Mouse (Mus musculus) ovary, postnatal 14 days (tissue): ENCODE measurements at regions not wholly inside any gene's neighbourhood (a gene's known extent, or its start where the extent isn't known, plus 50 kb on each side); places are given as distances from the start of the nearest gene placed in this dataset.
A peak's percentile ranks its signal among the peaks of the same experiment; 100 is the strongest.

ENCODE experiments used
- DNase-seq: peaks from one replicate; pipeline ENCODE4 v3.0.0; 2022; ENCODE audit warnings: low spot score

GRCm38 (mm10) chr1:31808074-31808473 lies 364.4 kb upstream of the Khdrbs2 start:
- DNase-seq, result peak; percentile 2
